Mouse (Mus musculus): Measurements from ENCODE around the gene Tmbim1.

Tmbim1 gene

DNA sequence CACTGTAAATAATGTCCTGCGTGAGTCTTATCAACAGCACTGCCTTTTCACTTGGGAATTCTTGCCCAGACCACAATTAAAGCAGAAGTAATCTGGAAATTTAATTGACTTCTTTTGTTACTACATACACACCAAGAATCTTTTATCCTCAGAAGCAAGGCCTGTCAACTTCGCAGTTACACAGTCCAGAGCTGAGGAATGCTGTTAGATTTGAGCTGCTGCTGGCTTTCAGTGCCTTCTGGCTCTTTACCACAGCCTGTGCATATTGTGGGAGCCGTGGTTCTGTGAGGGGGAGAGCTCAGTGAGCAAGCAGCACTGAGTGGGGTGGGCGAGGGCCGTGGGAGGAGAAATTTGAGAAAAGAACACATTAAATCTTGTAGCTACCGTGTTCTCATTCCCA is 65.1 kb downstream of the Tmbim1 start:
- ChIA-PET CTCF (interaction anchor here in 3 of 4 experiments (0.5 to 1.2 kb wide), 4 partner anchors 34 to 157 kb away, joined by 3 to 4 read pairs (median 3); no protein-coding TSS in a partner anchor), POLR2A (interaction anchor here in 3 of 4 experiments (0.6 to 8.1 kb wide), 11 partner anchors 9 to 198 kb away, joined by 3 to 69 read pairs (median 6); partner anchors contain the start of genes Aamp (in 1 of the 3) and Pnkd (in 1 of the 3))

DNA sequence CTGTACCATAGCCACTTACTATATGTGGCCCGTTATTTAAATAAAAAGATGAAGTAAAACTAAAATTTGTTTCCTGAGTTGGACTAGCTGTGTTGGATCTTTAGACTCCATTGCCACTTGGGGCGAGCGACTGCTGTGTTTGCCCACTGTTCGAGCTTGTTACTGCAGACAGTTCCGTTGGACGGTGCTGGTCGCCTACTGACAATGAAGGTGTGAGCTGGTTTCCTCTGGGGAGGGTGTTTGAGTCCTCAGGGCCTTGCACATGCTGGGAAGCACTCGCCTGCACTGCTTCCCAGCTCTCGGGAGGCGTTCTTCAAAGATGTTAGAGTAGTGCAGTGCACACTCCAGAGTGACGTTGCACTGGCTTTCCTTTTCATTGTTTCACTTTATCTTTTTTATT is 65.8 kb downstream of the Tmbim1 start:
- ChIA-PET CTCF (interaction anchor here in 3 of 4 experiments (0.5 to 1.4 kb wide), 6 partner anchors 38 to 158 kb away, joined by 3 read pairs; no protein-coding TSS in a partner anchor), POLR2A (interaction anchor here in 2 of 4 experiments (0.9 to 8.1 kb wide), 12 partner anchors 9 to 198 kb away, joined by 3 to 69 read pairs (median 6); partner anchors contain the start of genes Aamp (in 1 of the 2) and Pnkd (in 1 of the 2))

DNA sequence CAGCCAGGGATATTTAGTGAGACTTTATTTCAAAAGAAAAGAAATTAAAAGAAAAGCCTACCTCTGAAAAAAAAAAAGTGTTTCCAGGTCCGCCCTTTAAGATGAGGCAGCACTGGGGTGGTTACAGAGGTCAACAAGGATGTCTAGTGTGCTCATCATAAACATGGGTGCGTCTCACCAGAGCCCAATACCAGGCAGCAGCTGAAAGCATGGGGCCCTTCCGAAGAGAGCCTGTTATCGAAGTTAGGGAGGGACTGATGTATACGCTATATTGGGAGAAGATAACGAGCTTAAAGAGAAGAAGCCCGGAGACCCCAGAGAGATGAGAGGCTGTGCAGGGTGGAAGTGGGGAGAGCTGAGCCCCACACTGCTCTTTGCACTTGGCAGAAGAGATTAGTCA is 66.3 kb downstream of the Tmbim1 start:
- ChIA-PET POLR2A (interaction anchor here in 2 of 4 experiments (0.8 to 8.1 kb wide), 13 partner anchors 10 to 263 kb away, joined by 3 to 69 read pairs (median 6); partner anchors contain the start of genes Aamp (in 1 of the 2) and Pnkd (in 1 of the 2)), CTCF (interaction anchor here in 3 of 4 experiments (0.6 to 1.4 kb wide), 5 partner anchors 38 to 163 kb away, joined by 3 to 4 read pairs (median 3); no protein-coding TSS in a partner anchor)

All from embryonic stem cell, embryonic (primary cell).